Mouse (Mus musculus) thymus, adult 18-20 months (tissue): ENCODE measurements around the gene Zbtb41.
A peak's percentile ranks its signal among the peaks of the same experiment; 100 is the strongest.
"Not testable (repeated sequence)": the region's sequence is repeated elsewhere in the genome, so short reads cannot be mapped to it uniquely, and the experiment has no call there.

Experiments
- DNase-seq, 2 experiments: peaks; one replicate each; pipeline ENCODE4 v3.0.0; 2022; ENCODE audit warnings: mixed read lengths in 2 of 2

Gene Zbtb41

GRCm38 (mm10) chr1:139421875-139422791 lies at the start of gene Zbtb41:
Zbtb41 (plus strand) TSS chr1:139422288.
- peak; percentile 81 to 82 for DNase-seq

GRCm38 (mm10) chr1:139375900-139376299 lies 46.2 kb upstream of the Zbtb41 start:
- no peak for DNase-seq

GRCm38 (mm10) chr1:139376638-139377286 lies 45.3 kb upstream of the Zbtb41 start, which contains the start of gene Crb1:
Crb1 (minus strand) TSS chr1:139377100.
- no peak for DNase-seq

DNA sequence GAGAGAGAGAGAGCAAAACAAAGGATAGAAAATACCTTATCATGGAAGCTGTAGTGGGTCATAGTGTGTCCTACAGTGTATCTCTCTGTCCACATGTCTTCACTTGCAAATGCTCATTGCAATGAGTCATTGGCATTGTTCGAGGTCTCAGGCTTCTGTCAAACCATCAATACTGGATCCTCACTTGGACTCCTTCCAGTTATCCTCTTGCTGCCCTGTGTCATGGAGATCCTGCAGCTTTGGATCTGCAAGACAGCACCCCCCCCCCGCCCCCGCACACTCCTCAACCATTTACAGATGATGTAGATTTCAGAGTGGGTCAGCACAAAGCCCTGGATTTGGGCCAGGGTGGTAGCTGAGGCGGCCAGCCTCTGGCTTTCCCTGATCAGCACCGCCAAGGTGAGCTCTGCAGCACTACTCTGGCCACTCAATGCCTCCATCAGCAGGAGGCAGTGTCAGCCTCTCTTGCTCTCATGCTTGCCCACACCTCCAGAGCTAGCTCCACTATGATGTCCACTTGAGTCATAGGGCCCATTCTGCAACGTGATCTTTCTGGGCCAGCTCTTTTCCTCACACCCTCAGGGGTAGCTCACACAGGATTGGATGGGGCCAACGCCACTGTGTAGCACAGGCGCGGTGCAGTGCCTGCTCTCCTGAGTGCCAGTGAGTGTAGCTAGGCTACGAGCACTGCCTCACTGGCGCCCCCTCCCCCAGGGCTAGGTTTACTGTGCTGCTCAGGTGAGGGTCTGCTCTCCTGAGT lies 43.0 kb upstream of the Zbtb41 start:
- DNase-seq = no peak

DNA sequence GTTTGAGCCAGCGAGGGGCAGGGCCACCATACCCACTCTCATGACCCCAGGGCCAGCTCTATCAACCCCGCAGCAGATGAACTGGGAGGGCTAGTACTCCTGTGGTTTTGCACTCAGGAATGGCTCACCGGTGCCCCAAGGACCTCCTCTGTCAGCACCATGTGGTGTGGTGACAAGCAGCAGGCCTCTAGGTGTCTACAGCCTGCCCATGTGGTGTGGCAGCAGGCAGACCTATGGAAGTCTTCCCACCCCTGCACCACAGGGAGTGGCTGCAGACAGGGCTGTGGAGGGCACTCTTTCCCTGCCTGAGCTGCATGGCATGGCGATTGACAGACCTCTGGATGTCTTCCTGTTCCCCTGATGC lies 42.5 kb upstream of the Zbtb41 start:
- no peak for DNase-seq

- no peak for DNase-seq
Observed at GRCm38 (mm10) chr1:139391747-139392146, 30.3 kb upstream of the Zbtb41 start.

- no peak for DNase-seq
Observed at GRCm38 (mm10) chr1:139396589-139396988, 25.5 kb upstream of the Zbtb41 start.

GRCm38 (mm10) chr1:139405766-139406165 lies 16.3 kb upstream of the Zbtb41 start:
- no peak for DNase-seq

DNA sequence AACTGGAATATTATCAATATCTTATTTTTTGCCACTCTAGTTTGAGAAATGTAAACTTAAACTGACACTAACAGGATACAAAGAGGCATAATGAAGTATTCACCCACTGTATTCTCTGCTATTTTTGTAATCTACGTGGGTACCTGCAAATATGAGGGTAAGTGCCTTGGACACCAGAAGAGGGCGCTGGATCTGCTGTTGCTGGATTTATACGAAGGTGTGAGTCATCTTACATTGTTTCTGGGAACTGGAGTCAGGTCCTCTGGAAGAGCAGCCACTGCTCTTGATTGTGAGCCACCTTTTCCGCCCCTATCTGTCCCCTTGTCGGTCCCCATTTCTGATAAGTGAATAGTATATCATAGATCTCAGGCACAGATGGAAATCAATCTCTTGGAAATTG lies 14.4 kb upstream of the Zbtb41 start:
- DNase-seq = no peak

GRCm38 (mm10) chr1:139412365-139412764 lies 9.7 kb upstream of the Zbtb41 start:
- not testable (repeated sequence) for DNase-seq

GRCm38 (mm10) chr1:139413465-139413864 lies 8.6 kb upstream of the Zbtb41 start:
- DNase-seq = no peak

DNA sequence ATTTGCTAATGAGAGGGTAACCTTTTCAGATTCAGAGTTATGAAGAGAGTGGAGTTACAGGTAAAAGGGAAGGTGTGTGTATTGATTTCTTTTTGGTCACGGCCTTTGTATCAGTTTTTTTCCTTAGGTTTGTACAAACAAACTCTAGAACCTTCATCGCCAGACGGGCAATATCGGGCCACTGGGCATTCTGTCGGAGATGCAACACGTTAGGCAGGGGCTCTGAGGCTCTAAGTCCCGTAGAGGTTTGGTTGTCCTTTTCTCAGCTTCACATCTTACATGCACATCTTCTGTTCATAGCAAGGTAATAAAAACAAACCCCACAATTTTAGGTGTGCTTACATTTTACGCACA lies 590 bp upstream of the Zbtb41 start:
- no peak for DNase-seq

DNA sequence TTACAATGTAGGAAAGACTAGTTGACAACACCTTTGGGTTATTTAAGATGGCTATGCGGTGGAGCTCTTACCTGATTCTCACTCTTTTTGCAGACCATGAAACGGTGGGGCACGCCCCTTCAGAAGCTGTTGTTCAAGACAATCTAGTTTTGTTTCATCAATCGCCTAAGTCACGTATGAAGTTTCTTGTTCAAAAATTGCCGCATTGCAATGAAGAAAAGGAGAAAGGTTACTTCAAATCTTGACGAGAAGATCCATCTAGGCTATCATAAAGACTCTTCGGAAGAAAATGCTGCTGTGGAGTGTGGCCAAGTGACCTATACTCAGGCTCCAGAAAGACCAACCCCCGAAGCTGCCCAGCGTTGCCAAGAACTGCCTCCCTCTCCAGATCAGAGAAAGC lies 853 bp downstream of the Zbtb41 start:
- no peak for DNase-seq

- DNase-seq = no peak
Observed at GRCm38 (mm10) chr1:139423931-139424330, 1.8 kb downstream of the Zbtb41 start.

- no peak for DNase-seq
Observed at GRCm38 (mm10) chr1:139425006-139425405, 2.9 kb downstream of the Zbtb41 start.

- DNase-seq = no peak
Observed at GRCm38 (mm10) chr1:139438373-139438772, 16.3 kb downstream of the Zbtb41 start.

- DNase-seq = not testable (repeated sequence)
Observed at GRCm38 (mm10) chr1:139443103-139443502, 21.0 kb downstream of the Zbtb41 start.

GRCm38 (mm10) chr1:139454340-139455225 lies 32.5 kb downstream of the Zbtb41 start, which contains the start of gene Aspm:
Aspm (plus strand) TSS chr1:139454772.
- DNase-seq = peak; percentile 82 to 91

- DNase-seq = no peak
Observed at GRCm38 (mm10) chr1:139455226-139455869, 33.3 kb downstream of the Zbtb41 start.

GRCm38 (mm10) chr1:139460807-139461206 lies 38.7 kb downstream of the Zbtb41 start:
- DNase-seq = no peak

DNA sequence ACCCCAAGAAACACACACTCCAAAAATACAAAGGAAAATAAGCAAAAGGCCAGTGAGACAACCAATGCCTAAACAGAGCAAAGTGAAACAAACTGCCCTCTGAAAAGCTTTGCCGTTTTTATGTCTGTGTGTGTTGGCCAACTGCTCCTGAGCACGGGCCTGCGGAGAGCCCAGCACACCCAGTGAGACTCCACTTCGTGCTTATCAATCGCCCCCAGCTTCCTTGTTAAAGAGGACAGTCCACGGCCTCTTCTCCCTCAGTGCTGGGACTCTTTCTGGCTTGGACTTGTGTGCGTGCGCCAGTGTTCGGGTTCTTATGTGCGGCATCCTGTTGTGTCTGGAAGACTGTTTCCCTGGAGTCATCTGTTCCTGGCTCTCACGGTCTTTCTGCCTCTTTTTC lies 43.8 kb downstream of the Zbtb41 start:
- DNase-seq = no peak

DNA sequence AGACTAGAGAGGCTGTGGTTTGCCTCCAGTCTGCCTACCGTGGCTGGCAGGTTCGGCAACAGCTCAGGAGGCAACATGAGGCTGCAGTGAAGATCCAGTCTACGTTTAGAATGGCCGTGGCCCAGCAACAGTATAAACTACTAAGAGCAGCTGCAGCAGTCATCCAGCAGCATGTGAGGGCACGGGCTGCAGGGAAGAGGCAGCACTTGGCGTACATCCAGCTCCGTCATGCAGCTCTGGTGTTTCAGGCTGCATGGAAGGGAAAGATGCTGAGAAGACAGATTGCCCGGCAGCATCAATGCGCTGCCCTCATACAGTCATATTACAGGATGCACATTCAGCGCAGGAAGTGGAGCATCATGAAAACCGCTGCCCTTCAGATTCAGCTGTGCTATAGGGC lies 56.8 kb downstream of the Zbtb41 start:
- no peak for DNase-seq
